Mouse (Mus musculus) heart, embryonic 15.5 days (tissue): Measurements from ENCODE around the gene N4bp1. TPM values are rescaled to one million over a fixed set of nuclear protein-coding genes. Genes with fewer than 3 reads are reported as not detected.

Experiments used
- ATAC-seq: fragments of 200-750 bp; cut with Nextera tagmentation; replicated peaks from 2 replicates; pipeline ENCODE4 v1.8.0; 2017; ENCODE audit warnings: low read depth, moderate TSS enrichment; ENCODE audit not compliant: insufficient number of reproducible peaks, insufficient read depth, low FRiP score
- H3K27ac ChIP-seq: fragments of 300-500 bp; sonication (generic); 2 replicates; pipeline ENCODE4 v1.5.1; 2015; ENCODE audit warnings: mild to moderate bottlenecking, inconsistent platforms
- H3K27me3 ChIP-seq: fragments of 300-500 bp; sonication (generic); 2 replicates; pipeline ENCODE4 v1.6.1; 2015; ENCODE audit warnings: inconsistent platforms
- H3K36me3 ChIP-seq: fragments of 300-500 bp; sonication (generic); 2 replicates; pipeline ENCODE4 v1.6.1; 2015; ENCODE audit warnings: mild to moderate bottlenecking, inconsistent platforms
- H3K4me1 ChIP-seq: fragments of 300-500 bp; sonication (generic); replicated peaks from 2 replicates; pipeline ENCODE4 v1.6.1; 2015; ENCODE audit warnings: inconsistent platforms
- H3K4me2 ChIP-seq: fragments of 300-500 bp; sonication (generic); 2 replicates; pipeline ENCODE4 v1.6.1; 2015; ENCODE audit warnings: inconsistent platforms, mild to moderate bottlenecking, moderate library complexity
- H3K4me3 ChIP-seq: fragments of 300-500 bp; sonication (generic); 2 replicates; pipeline ENCODE4 v1.5.1; 2015; ENCODE audit warnings: mild to moderate bottlenecking, inconsistent platforms
- H3K9ac ChIP-seq: fragments of 300-500 bp; sonication (generic); 2 replicates; pipeline ENCODE4 v1.6.1; 2015; ENCODE audit warnings: mild to moderate bottlenecking, inconsistent platforms
- H3K9me3 ChIP-seq: fragments of 300-500 bp; sonication (generic); replicated peaks from 2 replicates; pipeline ENCODE4 v1.6.1; 2016; ENCODE audit warnings: inconsistent platforms
- WGBS: fragments of 180-500 bp; shearing (Covaris S2); methylation state at CpG from one replicate; pipeline ENCODE4 v1.1.7; 2015; ENCODE audit warnings: mixed read lengths; 5-methylcytosine and 5-hydroxymethylcytosine counted together
- polyA plus RNA-seq: library from polyadenylated mRNA; unstranded; fragments of >200 nt; fragmentation: Nextera tagmentation; extraction: Ambion mirVana; gene quantifications from 2 replicates; pipeline ENCODE4 v1.2.1, GENCODE M21; 2015

Gene N4bp1
- polyA plus RNA-seq, 1 experiment from 2014 or later = 5.5 TPM

DNA sequence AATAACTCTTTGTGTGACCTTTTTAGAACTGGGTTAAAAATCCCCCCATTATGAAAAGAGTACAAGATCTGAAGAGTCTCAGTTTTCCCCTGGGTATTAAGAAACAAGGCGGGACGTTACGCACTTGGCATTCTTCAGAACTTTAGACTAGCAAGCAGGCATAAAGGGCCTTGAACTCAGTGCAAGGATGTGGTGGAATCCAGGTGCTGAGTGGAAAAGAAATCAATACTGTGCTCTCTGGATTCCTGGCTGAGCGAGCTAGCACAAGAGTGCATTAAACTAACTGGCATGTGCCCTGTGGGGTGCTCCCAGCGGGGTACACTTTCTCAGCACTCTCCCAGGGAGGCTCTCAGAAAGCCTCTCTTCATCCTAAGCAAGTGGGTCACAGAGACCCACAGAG lies 122.3 kb downstream of the N4bp1 start:
- 72% methylated on average over 5 of the region's 5 CpGs for WGBS
- Histone ChIP-seq H3K36me3 (no peaks in the 10 kb centered on the region), H3K4me1 (peaks cover 2% of the 10 kb centered on the region; the same call in 1 of the 2 replicates), H3K9me3 (no peaks in the 10 kb centered on the region), H3K27ac (no peak overlapping the region), H3K9ac (no peak overlapping the region), H3K27me3 (no peaks in the 10 kb centered on the region), H3K4me2 (no peak overlapping the region), H3K4me3 (no peak overlapping the region)
- ATAC-seq = no peak

DNA sequence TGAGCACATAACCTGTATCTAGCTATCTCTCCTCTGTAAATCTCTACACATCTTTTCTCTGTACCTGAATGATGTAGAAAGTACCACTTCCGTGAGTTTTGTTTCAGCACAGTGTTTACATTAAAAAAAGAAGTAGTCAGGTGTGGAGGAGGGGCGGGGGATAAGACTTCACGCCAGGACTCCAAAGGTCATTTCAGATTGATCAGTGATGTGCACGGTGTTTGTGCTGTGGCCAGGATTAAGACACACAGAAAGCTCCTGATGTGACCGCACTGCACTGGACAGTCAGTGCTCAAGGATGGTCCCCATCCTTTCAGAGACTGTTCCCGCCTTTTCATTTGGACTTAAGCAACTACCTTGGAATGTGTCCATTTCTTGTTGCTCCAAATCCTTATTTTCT lies 124.3 kb downstream of the N4bp1 start:
- Histone ChIP-seq H3K9me3 (no peaks in the 10 kb centered on the region), H3K27me3 (no peaks in the 10 kb centered on the region), H3K27ac (no peak overlapping the region), H3K36me3 (no peaks in the 10 kb centered on the region), H3K9ac (no peak overlapping the region), H3K4me3 (no peak overlapping the region), H3K4me1 (peaks cover 5% of the 10 kb centered on the region; the same call in 1 of the 2 replicates), H3K4me2 (no peak overlapping the region)
- ATAC-seq = no peak
- WGBS = 78% methylated on average over 6 of the region's 6 CpGs

DNA sequence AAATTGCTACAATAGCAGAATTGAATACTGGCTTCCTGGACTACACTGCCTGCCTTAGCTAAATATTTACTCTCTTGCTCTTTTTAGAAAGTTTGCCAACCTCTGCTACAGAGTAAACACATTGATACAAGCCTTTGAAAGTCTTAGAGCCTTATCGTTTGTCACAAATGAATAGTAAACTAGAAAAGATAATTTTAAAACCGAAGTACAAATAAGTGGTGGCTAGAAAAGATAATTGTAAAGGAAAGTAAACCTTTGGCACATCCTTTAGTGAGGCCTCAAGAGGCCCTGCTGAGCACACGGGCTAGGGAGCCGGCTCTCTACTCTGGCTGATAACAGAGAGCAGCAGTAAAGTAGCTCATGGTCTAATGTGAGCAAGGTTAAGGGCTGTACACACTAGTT lies 126.0 kb downstream of the N4bp1 start:
- no peak for ATAC-seq
- peaks cover 5% of the 10 kb centered on the region; the same call in 1 of the 2 replicates for H3K4me1 ChIP-seq
- H3K27ac ChIP-seq = no peak overlapping the region
- H3K36me3 ChIP-seq = no peaks in the 10 kb centered on the region
- H3K9me3 ChIP-seq = no peaks in the 10 kb centered on the region
- no peak overlapping the region for H3K4me2 ChIP-seq
- no peaks in the 10 kb centered on the region for H3K27me3 ChIP-seq
- no peak overlapping the region for H3K9ac ChIP-seq
- H3K4me3 ChIP-seq = no peak overlapping the region
- WGBS = 22% methylated on average over 4 of the region's 4 CpGs

DNA sequence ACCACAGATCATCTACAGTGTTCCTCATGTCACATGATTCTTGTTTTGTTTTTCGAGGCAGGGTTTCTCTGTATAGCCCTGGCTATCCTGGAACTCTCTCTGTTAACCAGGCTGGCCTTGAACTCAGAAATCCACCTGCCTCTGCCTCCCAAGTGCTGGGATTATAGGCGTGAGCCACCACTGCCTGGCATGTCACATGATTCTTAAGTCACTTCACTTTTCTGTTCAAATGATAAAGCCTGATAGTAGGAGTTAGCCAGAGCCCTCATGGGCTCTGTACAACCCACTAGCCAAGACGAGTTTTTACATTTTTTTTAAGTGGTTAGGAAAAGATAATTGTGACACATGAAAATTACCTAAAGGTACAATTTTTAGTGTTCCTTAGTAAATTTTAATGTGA lies 126.4 kb downstream of the N4bp1 start:
- Histone ChIP-seq H3K36me3 (no peaks in the 10 kb centered on the region), H3K4me1 (peaks cover 5% of the 10 kb centered on the region; the same call in 1 of the 2 replicates), H3K27me3 (no peaks in the 10 kb centered on the region), H3K9ac (no peak overlapping the region), H3K4me3 (no peak overlapping the region), H3K9me3 (no peaks in the 10 kb centered on the region), H3K27ac (no peak overlapping the region), H3K4me2 (no peak overlapping the region)
- WGBS = 74% methylated on average over 3 of the region's 3 CpGs
- ATAC-seq = no peak

Other genes starting within 250 kb of the N4bp1 start
- gene Gm10638, start 139.6 kb downstream of the N4bp1 start, polyA plus RNA-seq = 3.9 and 4.2 TPM in 2 replicates
- 29.8 and 30.5 TPM in 2 replicates for gene Siah1a, start 139.3 kb downstream of the N4bp1 start, polyA plus RNA-seq